Mouse (Mus musculus): Measurements from ENCODE around the gene Hddc2.
"Not testable (repeated sequence)": the region's sequence is repeated elsewhere in the genome, so short reads cannot be mapped to it uniquely, and the experiment has no call there.

The Hddc2 gene

DNA sequence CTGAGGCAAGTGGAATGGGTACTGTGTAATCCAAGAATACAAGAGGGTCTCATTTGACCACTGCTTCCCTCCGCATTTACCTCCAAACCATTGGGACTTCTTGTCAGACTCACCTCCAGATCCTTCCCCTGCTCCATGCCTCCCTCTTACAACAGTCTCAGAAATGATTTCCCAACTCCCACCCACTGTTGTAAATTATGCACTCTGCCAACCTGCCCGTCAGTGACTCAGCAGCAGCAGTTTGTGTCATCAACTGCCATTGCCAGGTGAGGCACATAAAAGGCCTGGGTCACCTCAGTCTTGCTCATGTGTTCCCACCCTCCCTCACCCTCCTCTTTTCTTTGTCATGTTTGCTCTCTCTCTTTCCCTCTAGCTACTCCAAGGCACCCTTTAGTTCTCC is 41.0 kb downstream of the Hddc2 start:
- DNase-seq (ENCODE audit: extremely low read depth, low read depth): no peak

DNA sequence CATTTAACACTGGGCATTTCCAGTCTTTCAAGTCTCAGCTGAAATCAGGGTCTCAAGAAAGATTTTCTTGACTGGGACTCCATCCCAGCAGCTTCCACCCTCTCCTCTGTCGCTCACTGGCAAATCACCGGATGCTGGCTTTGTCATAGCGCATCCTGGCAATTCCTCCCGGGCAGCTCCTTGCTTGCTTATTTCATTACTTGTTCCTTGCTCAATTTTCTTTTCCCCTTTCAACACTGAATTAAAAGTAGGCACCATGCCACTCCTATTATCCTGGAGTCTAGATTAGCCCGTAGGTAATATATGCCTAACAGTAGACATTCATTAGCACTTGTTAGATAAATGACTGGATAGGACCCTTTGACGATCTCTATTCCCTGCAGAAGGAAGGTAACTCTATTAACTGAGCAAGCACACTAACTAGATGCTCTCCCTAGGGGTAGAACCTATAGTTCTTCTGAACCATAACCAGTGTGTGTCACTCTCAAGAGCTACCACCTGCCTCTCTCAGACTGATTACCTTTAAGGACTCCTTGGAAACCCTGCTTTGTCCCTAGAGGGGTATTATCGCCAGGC is 41.8 kb downstream of the Hddc2 start:
- no peak for DNase-seq (ENCODE audit: extremely low read depth, low read depth)

DNA sequence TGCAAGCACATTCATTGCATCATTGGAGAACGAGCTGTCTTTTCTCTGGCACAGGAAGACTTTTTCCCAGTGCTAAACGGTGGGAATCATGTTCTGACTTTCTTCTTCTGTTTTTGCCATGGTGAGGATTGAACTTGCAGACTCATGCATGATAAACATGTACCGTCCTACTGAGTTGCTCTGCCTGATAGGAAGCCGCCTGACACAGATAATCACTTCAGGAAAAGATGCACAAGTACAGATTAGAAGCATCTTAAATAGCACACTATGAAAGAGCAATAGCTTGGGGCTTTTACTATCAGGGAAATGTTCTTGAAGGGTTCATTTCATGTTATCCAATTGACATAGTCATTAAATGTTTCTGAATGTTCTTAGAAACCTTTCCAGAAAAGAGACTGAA is 46.6 kb downstream of the Hddc2 start:
- no peak for DNase-seq (ENCODE audit: extremely low read depth, low read depth)

DNA sequence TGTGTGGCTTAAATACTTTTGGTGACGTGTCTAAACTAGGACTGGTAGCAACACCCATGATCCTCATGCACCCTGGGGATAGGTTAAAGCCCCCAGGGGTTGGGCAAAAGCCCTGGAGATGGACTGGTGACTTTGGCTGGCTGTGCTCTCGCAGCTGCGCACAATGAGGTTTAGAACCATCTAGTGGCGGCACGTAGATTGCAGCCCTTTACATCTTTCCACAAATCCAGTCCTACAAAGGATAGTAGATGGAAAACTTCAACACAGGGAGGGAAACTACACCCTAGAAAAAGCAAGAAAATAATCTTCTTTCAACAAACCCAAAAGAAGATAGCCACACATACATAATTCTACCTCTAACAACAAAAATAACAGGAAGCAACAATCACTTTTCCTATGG is 57.0 kb downstream of the Hddc2 start:
- not testable (repeated sequence) for DNase-seq (ENCODE audit: extremely low read depth, low read depth)
